Mouse (Mus musculus) Muller cell, postnatal 12 days (primary cell): ENCODE results near the gene Uncx.
"Not testable (repeated sequence)": the region's sequence is repeated elsewhere in the genome, so short reads cannot be mapped to it uniquely, and the experiment has no call there.

ENCODE experiments used
- DNase-seq: peaks from one replicate; pipeline ENCODE4 v3.0.0-alpha.2; 2015; ENCODE audit errors: inconsistent ontology term

Gene Uncx

DNA sequence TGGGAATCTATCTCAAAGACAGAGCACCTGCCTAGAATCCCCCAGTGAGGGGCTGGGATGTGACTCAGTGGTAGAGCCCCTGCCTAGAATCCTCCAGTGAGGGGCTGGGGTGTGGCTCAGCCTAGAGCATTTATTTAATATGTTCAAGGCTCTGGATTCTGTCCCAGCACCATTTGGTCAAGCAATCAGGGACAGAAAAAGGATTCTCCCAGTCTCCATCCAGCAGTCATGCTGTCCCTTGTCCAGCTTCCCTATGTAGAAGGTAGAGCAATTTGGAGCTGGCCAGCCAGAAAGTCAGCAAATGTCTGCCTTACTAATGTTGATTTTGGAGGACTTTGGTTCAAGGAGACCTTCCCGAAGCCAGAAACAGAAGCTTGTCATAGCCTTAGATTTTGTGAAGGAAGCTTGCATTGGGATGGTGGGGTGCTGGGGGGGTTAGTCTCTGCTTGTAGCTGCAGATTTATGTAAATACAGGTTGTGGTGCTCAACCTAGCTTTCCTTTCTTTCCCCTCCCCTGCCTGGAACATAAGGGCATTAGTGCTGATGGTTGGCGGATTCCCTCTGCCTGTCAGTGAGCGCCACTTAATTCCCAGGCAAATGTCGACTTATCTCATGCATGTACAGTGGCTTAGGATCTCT, 18.2 kb downstream of the Uncx start:
- DNase-seq: no peak

DNA sequence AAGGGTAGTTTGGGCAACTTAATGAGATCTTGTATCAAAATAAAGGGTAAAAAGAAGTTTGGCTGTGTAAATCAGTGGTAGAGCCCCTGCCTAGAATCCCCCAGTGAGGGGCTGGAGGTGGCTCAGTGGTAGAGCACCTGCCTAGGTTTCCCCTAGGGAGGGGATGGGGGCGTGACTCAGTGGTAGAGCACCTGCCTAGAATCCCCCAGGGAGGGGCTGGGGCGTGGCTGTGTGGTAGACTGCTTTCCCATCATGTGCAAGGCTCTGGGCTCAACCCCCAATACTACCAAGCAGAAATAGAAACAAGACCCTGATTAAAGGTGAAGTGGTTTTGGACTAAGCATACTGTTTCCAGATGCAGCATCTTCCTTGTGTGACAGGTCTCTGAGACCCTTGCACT, 21.4 kb downstream of the Uncx start:
- no peak for DNase-seq

DNA sequence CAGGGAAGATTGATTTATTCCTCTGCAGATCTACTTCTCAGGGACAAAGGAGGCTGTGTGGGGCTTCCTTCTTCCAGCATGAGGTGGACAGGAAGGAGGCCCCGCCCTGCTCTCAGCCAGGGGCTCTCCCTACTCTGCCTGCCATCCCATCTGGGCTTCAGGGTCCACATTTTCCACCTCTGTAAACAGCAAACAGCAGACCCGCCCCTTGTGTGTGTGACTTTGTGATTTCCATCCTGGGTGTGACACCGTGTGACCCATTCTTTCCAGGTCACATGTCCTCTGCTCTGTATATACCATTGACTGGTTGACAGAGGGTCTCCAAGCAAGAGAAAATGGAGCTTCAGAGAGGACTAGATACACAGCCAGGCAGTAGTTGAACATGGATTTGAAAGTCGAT, 22.2 kb downstream of the Uncx start:
- no peak for DNase-seq

DNA sequence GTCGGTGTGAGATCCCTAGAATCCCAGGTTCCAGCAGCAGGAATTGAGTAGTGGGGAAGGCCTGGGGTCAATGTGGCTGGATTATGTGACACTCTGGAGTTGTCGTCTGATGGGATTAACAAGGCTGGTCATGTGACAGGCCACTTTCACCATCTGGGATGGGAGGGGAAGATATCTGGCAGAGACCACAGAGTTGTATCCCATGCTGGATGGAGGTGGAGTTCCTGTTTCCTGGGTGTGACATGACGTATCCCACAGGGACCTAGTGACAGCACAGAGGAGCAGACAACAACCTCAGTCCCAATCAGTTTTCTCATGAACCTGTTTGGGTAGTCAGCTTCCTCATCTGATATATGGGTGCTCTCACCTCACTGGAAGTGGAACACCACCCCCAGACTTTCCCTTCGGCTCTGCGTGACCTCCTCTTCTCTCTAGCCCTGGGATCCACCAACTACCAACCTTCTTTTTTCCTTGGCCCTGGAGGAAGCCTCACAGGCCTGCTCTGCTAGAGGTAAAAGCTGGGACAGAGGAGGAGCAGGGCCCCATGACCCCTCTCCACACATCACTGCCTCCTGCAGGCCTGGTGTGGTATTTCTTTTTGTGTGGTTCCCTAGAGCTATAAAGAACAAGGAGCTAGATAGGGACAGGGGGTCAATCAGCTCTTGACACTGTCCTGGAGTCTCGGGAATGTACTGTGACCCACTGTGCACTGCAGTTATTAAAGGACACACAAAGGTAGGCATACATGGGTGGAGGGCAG, 23.5 kb downstream of the Uncx start:
- DNase-seq: no peak

DNA sequence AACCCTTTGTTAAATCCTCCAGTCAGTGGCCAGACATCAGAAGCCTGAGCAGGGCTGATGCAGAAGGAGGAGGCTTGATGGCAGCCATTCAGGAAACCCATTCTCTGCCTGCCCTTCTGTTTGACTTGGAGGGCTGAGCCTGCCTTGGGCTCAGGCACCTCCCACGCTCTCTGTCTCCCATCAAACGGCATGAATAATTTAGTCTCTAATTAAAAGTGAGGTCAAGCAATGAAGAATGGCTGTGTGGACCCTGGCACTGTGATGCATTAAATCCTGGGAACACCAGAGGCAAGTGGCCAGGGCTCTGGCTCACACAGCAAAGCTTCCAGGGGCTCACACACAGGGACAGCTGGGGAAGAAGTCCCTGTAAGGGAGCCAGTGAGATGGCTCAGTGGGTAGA, 24.8 kb downstream of the Uncx start:
- peak; percentile 57 for DNase-seq

DNA sequence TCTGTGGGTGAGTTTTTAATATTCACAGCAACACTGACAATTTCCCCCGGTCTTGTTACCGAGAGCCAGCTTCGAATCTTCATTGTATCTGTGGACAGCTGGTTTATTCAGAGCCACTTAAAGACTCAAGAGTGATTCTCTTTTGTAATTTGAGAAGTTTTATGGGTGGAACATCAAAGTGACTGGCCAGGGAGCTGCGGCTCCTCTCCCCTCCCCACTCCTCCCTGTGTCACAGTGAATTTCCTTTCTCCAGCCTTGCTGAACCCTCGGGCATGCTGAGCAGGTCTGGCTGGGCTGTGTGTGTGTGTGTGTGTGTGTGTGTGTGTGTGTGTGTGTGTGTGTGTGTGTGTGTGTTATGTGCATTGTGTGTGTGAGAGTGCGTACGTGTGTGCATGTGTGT, 29.2 kb downstream of the Uncx start:
- DNase-seq: no peak

DNA sequence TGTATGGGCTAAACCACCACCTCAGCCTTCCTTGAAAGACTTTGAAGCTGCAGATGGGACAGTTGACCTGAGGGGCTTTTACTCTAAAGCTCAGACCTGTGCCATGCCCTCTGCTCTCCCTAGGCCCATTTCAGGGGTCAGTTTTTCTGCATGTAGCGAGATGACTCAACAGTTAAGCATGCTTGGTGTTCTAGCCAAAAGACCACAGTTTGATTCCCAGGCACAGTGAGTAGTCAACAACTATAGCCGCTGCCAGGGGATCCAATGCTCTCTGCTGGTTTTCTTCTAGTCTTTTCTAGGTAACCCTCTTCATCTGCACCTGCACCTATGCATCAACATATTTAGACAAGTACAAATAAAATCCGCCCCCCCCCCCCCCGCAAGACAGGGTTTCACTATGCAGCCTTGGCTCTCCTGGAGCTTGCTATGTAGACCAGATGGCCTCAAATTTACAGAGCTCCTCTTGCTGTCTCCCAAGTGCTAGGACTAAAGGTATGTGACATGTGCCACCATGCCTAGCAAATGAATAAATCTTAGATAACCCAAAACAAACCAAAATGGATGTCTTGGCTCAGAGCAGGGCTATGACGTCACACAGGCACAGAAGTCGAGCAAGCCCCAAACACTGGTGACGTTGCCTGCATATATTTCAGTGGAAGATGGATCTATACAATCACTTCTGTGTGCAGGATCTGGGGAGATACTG, 30.5 kb downstream of the Uncx start:
- DNase-seq: no peak

DNA sequence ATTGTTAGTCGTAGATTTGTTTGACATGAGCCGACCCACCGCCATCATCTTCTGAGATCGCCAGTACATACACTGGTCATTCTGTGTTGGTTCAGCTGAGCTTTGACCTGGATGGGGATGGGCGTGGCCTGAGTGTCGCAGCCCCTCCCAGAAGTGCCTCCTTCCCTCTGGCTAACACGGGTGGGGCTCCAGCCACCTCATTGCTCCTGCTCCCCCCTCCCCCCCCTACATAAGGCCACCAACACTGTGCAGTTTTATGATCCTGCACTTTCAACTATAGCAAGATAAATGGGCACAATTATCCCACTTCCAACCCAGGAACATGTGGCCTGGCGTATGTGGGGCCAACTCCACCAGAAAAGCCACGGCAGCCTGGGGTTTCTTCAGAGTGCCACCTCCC, 31.8 kb downstream of the Uncx start:
- no peak for DNase-seq

DNA sequence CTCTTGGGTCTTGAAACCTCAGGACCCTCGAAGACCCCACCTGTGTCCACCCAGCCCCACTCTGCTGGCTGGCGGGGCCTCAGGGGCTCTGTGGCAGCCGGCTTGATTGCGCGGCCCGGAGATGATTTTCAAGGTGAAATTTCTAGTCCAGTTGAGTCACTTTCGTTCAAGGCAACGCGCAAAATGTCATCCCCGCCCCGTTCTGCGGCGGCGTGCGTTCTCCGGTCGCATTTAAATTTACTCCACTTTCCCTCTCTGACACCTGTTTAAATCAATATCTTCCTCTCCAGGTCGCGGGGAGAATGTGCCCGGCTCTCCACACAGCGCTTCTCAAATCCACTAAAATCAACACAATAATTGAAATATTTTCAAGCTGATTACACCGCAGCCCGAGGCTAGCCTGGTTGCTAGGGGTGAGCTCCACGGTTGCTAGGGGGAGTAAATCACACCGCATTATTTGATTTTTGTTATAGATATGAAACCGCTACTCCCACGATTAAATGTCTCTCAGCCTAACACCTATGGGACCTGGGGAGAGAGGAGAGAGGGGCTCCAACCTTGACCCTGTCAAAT, 37.0 kb downstream of the Uncx start:
- DNase-seq: no peak

DNA sequence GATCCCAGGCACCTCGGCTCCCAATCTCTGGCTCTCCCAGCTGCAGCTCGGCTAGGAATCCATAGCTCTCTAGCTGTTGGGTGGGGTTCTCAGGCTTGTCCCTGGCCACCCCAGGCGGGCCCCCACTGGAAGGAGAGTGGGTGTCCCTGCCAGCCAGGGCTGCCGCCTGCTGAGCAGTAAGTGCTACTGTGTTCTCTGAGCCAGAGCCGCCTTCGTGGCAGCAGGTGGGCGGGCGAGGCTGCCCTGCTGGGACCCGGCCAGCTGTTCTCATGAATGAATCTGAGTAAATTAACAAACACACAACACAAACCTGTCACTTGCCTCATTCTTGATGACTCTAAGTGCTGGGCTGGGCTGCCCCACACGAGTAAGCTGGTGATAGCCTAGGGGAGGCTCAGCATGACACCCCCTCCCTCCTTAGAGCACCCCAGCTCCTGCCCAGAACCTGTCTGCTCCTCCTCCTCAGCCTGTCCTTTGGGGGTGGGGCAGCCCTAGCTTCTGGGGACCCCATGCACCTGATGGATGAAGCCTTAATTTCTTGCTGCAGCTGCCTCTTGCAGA, 38.1 kb downstream of the Uncx start:
- peak; percentile 43 for DNase-seq

DNA sequence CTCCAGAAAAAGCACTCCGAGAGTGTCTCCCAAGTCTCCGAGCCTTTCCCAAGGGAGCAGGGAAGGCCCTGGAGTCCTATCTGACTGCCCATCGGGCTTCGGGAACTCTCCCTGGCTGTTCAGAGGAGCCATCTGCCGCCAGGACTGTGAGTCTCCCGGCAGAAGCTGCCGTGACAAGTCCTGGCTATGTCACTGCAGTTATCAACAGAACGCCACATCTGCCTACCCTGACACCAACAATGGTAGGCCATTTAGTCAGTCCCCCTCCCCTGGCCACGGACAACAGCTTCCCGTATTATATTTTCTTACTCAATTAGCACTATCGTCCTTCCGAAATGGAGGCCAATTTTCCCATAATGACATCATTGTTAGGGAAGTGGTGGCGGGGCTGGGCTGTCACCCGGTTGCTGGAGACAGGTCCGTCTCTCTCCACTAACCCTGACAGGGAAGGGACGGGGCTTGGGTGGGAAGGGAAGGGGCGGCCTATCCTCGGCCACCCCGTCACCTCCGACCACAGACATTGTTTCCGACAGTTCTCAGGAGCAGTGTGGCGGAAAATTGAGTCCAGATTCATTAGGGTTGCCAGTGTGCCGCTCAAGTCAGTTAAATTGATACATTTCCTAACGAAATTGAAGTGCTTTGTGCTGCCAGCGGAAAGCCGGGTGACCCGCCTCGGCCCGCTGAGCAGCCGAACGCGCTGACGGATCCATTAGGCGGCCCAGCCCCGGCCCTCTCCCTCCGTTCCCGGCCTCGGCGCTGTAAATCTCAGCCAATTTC, 41.9 kb downstream of the Uncx start:
- peak; percentile 91 for DNase-seq

DNA sequence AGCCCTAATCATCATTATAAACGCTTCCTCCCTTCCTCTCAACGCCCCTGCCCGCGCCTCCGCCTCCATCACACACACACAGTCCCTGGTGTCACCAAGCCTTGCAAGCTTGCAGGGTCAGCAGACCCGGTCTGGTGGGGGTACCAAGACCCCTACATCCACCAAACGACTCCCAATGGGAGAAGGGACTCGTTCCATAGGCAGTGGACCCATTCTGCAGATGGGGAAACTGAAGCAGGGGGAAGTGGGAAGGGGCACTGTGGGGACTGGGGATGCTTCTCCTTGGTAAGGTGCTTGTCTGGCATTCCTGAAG, 42.4 kb downstream of the Uncx start:
- DNase-seq: no peak

DNA sequence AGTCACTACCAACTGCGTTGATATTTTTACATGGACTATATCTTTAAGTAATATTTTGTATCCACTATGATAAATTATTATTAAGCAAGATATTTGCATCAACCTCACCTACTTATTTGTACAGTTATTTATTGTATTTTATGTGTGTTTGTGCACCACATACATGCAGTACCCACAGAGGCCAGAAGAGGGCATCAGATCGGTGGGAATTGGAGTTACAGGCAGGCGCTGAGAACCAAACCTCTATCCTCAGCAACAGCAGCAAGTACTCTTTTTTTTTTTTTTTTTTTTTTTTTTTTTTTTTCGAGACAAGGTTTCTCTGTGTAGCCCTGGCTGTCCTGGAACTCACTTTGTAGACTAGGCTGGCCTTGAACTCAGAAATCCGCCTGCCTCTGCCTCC, 44.2 kb downstream of the Uncx start:
- DNase-seq: not testable (repeated sequence)

DNA sequence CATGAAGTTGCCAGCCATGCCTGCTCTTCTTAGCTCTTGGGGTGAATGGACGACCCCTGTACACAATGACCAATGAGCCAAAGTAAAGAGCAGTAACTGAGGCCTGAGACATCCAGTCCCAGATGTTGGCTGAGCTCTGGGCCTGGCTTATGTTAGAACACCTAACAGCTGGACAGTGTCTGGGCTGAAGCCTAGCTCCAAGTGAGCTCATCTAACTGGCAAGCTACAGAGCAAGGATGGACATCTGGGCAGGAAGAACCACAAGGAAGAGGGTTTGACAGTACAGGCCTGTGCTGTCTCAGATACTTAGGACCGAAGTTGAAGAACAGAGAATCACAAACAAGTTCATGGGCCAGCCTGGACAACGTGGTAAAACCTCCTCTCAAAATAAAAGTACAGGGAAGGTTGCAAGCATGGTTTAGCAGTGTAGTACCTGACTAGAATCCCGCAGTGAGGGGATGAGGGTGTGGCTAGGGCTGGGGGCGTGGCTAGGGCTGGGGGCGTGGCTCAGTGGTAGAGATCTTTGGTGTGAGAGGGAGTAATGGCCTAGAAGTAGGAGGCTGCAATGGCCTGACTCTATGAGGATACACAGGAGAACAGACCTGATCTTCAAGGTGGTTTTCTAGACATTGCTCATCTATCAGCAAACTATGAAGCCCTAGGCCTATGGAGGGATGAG, 47.5 kb downstream of the Uncx start:
- DNase-seq: not testable (repeated sequence)

DNA sequence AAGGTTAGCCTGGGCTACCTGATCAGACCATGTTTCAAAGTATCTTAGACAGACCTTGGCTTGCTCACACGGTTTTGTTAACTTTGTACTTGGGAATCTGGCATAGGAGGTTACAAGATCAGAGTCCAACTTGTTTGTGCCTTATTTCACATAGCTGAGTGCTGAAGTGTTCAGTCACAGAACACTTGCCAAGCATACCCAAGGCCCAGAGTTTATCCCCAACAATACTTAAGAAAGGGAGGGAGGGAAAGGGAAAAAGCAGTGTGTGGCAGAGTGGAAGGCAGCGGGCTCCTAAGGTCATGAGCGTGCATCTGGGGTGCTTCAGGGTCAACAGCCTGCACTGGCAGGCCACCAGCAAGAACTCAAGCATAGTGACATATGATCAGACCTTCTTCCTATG, 48.7 kb downstream of the Uncx start:
- DNase-seq: no peak

DNA sequence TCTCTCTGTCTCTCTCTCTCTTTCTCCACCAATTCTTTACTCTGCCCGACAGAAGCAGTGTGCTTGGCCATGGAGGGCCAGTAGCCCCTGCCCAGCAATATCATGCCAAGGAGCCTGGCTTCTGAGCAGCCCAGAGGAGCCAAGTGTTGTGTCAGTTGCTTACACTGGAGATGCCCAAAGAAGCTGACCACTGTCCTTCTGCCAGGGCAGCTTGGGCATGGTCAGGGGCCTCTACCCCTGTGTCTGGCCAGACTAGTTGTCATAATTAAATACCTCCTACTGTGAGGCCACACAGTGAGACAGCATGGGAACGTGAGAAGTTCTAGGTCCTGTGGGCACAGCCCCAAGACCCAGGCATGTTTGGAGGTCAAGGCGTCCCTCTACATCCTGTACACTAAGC, 49.6 kb downstream of the Uncx start:
- no peak for DNase-seq

DNA sequence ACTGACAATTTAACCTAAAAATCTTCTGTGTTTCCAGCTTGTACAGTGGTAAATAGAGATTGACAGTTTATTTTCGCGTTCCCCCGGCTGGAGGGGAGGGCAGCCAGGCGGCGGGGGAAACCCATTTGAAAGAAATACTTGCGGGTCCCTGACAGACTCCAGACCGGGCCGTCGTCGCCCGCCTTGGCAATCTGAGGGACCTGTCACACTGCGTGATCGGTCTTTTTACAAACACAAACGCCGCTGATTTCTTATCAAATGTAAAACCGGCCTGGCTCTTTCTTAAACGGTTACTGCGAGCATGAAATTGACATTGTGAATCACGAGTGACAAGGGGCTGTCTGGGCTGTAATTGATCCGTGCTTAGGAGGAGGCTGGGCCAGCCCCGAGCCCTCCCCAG, 50.5 kb downstream of the Uncx start:
- DNase-seq: no peak

DNA sequence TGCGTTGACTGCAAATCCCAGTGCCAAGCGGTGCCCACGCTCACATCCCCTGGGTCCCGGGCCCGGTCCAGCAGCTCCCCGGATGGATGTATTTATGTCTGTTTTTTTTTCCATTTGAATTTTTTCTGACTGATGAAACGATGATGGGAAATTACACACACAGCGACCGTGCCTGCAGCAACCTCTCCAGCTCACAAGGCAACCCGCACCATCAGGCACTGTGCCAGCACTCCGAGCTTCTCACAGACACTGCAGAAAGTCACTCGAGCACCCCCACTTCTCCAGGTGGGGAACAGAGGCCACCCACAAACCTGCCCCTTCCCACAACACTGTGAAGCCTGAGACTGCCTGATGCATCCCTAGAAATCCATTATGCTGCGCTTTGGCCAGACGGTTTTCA, 51.7 kb downstream of the Uncx start:
- no peak for DNase-seq
